Mouse (Mus musculus) frontal cortex, adult (tissue): ENCODE results near the gene Prkn.

Source experiments
- ATAC-seq: cut with Nextera tagmentation; 2 replicates; pipeline ENCODE4 v1.9.2; 2017; ENCODE audit warnings: mild to moderate bottlenecking, moderate library complexity, mixed read lengths; ENCODE audit not compliant: low TSS enrichment

Prkn gene

DNA sequence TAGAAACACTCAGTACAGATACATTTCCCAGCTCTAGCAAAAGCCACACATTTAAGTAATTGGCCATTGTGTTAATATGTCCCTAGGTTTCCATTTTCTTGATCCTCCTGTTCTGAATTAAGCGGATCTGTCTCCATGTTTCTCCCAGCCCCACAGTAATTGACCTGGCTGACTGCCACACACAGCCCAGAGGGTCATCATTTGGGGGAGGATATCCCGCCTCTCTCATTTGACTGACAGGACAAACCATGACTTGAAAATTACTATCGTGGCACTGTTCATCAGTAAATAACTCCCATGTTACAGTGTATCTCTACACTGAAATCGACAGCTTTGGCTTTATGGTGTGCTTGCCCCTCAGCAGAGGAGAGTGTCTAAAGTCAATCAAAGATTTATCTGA lies 146.9 kb downstream of the Prkn start:
- no peak for ATAC-seq

DNA sequence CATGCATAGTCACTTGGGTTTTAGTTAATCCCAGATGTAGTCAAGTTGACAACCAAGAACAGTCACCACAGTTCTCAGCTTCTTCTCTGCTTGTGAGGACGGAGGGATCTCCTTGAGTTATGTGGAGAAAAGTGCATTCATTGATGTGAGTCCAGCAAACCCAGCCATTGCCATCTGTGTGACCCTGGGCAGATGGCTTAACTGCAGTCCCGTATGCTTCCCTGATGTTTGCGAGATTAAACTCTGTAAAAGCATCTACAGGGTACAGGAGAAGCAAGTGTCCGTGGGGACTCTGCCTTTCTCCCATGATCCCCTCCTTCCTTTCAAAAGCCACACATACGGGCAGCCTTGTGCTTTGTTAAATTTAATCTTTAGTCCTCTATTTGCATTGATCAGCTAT lies 157.1 kb downstream of the Prkn start:
- no peak for ATAC-seq

DNA sequence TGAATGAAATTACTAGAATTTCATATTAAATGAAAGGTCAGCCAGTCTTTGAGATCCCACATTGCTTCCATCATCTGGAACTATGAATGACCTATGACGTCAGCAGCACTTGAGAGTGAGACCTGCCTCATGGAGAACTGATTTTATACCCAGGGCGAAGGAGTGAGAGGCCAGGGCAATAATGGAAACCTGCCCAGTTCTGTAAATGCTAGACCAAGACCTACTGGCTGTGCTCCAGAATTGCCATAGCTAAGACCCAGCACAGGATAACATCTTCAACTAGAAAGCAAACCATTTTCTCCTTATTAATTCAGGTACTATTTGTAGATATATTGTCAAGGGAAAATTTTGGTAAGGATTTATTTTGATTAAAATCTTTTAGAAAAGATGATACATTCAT lies 183.2 kb downstream of the Prkn start:
- no peak for ATAC-seq

DNA sequence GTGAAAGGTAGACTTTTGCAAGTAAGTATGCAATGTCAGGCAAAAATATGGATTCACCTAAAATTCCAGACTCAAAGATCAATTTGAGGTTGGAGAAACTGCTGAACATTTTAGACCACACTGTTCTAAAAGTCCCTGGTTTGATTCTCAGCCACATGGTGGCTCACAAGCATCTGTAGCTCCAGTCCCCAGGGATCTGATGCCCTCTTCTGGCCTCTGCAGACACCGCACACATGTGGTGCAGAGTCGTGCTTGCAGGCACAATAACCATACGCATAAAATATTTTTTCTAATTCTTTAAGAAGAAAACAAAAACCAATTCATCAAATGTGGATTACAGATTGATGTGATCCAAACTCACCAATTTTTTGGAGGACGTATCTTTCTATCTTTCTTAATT lies 189.2 kb downstream of the Prkn start:
- ATAC-seq: no peak

DNA sequence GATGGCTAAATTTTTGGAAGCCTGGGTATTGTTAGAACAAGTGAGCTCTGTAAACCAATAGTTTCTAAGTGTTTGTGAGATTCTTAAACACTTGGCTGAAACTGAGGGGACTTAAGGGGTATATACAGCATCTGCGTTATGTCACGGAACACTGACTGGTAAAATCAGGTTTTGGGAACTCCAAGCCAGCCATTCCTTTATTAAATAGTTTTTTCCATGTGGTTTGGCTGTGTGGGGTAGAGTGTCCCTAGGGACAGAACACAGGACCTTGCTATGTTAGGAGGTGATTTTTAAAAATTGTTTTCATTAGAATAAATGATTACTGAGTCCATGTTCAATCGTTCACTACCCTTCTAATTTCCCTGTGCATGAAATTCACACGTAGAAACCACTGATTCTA lies 190.8 kb downstream of the Prkn start:
- ATAC-seq: no peak

DNA sequence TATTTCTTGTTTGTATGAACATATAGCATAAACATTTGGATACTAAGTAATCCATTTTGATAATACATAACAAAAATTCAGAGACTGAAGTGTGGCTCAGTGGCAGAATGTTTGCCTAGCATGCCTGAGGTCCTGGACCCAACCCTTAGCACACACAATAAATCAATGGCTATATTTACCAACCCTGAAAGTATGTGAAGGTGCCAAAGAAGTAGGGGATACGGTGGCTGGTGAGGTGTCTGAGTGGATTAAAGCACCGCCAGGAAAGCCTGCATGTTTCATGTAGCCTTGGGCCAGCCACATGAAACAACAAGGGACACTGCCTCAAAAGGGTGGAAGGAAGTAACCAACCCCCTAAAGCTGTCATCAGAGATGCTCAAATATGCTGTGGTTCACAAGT lies 192.2 kb downstream of the Prkn start:
- ATAC-seq: no peak

DNA sequence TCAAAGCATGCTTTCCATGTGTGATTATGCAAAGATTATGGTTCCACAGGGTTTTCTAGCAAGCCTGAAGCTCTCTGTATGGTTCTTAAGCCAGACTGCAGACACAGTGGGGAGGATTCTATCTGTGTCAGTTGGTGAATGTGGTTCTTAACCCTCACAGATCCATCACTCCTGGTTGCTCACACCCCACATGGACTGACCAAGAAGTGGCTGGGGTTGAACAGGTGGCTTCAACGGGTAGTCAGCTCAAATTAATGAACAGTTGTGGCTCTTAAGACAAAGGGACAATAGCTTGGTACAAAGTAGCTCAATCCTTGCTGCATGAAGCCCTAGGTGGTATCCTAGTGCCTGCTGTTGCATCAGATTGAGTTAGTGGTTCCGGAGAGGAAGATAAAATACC lies 193.4 kb downstream of the Prkn start:
- no peak for ATAC-seq

DNA sequence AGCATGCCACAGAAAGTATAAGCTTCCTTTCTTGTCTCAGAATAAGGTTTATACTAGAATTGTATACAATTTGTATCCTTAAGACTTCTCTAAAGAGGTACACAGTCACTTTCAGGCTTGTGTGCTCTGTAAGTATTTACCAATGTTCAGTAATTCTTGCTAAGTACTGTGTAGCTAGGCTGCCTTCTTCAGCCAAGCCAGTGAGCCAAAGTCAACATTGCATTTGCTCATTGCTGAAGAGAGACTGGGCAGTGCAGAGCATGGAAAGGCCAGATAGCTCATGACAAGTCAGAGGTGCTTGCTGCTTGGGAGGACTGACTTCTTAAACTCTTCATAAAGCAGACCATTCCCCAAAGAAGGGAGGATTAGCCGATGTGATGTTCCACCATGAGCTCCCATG lies 198.1 kb downstream of the Prkn start:
- ATAC-seq: no peak

DNA sequence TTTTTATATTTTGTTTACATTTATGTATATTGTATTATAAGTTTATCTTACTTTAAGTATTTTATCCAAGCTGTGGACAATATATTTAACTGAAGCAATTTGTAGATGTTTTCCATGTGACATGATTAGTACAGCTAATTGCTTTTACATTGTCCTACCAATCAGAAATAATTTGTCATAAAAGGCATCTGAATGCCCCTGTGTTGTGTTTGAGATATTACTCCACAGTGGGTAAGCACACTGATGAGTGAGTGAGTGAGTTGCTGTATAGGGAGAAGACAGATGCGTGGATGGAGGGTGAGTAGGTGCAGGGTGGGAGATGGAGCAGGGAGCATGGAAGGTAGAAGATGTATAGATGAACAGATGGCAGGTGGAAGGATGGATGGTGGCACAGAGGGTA lies 218.8 kb downstream of the Prkn start:
- ATAC-seq: no peak

DNA sequence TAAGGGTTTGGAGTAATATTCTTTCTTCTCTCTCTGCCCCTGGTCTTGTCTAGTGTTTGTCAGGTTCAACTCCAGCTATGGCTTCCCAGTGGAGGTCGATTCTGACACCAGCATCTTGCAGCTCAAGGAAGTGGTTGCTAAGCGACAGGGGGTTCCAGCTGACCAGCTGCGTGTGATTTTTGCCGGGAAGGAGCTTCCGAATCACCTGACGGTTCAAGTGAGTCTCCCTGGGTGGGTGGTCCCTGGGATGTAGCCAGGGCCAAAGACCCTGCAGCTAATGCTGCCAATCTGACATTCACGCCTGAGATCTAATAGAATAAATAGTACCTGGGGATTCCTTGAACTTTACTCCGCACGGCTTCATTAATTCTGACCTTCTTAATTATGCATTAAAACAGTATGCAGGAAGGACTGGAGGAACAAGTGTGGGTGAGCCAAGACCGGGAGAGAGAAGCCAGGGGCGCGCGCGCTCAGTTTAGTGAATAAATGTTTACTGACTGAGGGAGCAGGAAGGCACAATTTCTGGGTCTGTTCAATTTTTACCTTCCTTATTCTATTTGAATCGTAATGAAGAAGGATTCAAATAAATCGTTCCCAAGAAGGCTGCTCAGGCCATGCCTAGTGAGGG lies 227.0 kb downstream of the Prkn start:
- ATAC-seq: no peak

DNA sequence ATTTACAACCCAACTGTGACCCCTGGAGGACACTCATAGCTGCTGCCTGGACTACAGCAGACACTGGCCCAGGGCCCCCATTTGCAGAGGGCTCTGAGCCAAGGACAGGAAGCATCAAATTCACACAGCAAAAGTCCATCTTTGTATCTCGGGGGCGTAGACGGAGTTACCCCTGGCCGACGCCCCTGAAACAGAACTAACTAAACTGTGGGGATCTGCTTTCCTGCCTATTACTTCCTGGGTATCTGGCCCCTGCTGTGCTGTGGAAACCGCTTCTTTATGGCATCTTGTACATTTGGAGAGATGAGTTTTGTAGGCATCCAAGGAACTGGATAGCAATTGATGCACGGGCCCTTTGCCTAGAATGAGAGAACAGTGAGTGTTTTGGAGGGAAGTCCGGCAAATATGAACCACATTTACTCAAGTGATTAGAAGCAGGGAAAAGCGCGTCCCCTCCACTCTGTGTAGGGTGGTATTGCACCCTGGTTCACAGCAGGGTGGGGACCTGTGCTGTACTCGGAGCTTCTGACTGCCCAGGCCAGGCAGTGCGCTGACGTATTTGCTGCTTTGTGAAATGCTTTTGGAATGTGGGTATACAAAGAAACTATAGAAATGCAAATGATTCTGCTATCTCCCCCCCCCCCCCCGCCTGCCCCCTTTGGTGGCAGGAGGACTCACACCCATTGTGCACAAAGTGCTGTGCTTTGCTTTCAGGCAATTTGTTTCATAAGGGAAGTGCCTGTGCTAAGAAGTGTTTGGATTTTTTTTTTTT lies 227.7 kb downstream of the Prkn start:
- peak; percentile 59; the same call in 1 of the 2 replicates for ATAC-seq

DNA sequence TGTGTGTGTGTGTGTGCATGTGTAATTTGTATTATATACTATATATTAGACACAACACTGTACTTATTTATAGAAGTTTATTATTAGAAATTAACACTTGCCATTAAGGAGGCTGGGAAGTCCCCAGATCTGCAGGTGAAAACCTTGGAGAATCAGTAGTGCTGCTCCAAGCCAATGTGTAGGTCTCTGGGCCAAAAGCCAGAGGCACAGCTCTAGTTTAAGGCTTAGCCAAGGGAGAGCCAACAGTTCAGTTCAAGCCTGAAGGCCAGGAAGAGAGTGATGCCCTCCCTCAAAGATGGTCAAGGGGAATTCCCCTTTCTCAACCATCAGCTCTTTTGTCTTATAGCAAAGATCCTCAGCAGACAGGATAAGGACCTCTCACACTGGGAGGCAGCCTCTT lies 230.8 kb downstream of the Prkn start:
- no peak for ATAC-seq

DNA sequence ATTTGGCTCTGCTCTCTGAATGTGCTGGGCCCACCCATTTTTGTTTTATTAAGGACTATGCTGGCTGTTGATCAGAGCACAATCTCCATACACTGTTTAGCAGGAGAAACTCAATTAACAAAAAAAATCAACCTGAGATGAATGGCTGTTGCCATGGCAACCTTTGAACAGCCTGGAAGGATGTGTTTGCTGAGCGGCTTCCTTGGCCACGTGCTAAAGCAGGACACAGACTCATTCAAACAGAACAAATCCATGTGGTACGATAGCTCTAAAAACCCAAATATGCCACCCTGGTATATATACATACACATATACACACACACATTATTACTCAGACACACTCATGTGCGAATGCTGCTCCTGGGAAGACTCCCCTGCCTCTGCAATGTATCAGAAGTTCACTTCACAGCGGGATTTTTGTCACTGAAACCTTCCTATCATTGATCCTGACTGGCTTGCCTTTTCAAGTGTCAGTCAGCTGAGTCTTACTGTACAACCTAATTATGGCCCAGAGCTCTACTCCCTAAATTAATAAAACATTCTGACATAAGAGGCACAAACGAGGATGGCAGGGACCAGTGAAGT lies 236.2 kb downstream of the Prkn start:
- peak; percentile 62 for ATAC-seq

DNA sequence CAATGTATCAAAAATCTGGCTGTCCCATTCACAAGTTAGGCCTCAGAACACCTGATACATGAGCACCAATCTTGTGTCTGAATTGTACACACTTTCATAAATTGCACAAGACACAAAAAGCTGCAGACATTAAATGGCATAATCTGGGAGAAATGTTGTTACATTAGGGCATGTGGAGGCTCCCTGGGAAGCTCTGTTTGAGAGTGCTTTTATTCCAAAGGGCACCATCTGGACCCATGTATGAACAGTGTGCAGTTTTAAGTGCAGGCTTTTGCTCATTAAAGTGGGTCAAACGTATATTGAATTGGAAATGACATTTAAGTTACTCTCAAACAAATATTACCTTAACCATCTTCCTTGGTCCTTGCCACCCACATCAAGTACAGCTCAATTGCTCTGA lies 246.3 kb downstream of the Prkn start:
- no peak for ATAC-seq

DNA sequence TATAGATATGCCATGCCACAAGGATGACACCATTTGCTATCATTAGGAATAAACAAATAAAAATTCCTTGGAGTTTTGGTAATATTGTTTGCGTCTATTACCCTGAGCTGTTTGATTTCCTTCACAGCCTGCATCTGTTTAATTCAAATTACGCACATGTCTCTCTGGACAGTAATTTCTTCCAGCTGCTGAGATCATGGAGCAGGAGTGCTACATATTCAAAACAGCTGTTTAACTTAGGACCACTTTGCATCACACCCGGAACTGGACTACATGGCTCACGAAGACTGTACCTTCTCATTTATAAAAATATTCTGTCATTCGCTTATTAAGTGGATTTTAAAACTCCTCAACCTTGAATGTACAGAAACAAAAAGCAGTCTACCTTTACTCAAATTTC lies 246.9 kb downstream of the Prkn start:
- ATAC-seq: no peak

DNA sequence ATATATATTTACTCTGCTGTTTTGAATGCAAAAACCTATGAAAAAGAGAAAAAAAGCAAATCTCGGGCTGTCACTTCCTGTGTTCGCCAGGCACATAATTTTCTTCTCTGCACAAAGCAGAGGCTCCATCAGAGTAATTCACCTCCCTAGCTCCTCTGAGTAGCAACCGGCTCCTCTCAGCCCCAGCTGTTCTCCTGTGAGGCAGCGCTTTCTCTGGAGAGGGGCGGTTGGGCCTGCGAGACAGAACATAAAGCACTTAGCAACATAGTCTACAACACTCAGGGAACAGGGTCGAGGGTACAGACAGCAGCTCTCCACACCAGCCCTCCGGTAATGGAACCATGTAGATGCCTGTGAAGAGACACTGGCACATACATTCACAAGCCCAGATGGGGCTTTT lies 247.6 kb downstream of the Prkn start:
- ATAC-seq: peak; percentile 47; the same call in 1 of the 2 replicates

DNA sequence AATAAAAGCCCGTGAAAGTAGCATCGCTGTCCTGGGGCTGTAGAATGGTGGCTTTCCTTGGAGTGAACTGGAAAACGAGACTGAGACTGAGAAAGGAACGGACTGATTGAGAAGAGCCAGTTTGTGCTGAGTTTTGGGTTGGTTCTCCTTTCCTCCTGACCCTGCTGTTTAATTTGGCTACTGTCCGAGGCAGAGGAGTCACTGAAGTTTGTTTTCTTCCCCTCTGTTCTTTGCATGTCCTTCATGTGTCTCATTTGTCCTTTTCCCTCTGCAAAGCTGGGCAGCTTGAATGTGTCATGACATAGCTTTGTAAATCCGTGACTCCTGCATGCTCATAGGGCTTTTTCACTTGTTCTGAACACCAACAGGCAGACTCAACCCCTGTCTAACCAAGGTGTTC lies 249.2 kb downstream of the Prkn start:
- ATAC-seq: no peak

DNA sequence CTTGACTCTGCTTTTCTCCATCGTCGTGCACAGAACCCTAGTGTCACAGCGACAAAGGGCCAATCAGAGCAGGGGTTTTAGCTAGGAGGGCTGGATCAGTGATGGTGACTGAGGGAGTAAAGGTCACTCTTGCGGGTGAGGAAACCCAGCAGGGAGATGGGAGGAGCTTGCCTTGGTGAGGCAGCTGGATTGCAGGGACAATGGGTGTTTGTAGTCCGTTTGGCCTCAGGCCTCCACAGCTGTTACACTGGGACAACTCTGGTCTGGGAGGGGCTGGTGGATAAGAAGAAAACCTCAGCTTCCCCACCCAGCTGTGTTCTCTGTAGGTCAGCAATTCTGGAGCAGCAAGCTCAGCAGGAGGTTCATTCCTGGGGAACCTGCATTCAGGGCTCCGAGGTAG lies 252.7 kb downstream of the Prkn start:
- peak; percentile 62; the same call in 1 of the 2 replicates for ATAC-seq

DNA sequence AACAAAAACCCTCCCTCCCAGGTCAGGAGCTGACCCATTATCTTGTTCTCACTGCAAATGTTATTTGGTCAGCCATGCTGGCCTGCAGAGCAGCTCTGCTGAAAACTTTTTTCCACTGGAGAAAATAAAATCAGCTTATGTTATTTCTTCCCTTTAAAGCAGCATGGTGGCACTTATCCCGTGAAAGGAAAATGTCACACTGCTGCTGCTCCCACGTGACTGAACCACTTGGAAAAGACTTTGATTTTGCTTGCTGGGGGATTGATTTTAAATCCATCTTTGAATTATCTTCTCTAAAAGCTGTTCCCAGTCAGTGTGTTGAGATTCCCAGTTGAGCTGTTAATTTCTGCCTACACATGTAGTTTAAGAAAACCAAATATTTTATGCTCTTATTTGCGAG lies 253.1 kb downstream of the Prkn start:
- no peak for ATAC-seq

DNA sequence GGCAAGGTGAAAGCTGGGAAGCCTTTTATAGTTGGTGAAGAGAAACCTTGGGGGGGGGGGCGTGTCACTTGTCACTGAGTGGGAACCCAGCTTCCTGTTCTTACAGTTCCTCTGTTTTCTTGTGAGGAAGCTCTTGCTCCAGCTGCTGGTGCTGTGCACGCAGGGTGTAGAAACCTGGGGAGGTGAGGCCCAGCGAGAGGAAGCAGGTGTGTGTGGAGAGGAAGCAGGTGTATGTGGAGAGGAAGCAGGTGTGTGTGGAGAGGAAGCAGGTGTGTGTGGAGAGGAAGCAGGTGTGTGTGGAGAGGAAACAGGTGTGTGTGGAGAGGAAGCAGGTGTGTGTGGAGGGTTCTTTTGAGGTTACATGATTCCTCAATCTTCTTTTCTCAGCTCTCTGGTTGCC lies 266.8 kb downstream of the Prkn start:
- ATAC-seq: no peak

DNA sequence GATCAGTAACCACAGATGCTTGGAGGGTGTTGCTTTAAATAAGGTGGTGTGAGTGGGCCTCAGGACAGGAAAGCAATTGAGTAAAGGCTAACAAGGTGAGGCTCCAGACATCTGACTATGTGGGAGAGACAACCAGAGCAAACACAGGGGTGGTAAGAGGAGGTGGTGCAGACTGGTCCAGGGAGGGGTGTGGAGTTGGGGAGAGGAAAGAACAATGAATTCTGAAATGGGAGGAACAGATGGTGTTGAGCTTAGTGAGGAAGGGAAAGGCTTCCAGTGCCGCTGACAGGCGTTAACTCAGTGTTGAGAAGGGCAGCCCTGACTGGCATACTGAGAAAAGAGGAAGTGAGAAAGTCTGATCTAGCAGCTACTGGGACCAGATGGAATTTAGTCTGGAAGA lies 267.7 kb downstream of the Prkn start:
- ATAC-seq: peak; percentile 94

DNA sequence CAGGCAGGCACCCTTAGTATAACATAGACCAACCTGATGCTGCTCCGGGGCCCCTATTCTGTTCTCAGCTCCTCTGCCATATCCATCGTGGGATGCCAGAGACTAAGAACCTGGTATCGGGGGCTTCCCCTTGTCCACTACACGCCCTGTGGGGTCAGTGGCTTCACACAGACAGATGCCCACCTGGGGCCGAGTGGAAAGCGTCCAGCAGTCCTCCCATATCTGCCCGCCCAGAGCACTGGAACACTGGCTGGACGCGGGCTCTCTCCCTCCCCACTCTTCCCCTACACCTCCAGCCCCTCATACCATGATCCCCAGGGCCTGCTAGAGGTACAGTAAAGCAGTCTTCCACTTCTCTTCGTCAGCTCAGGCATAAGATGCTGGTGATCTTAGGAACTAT lies 277.3 kb downstream of the Prkn start:
- no peak for ATAC-seq

DNA sequence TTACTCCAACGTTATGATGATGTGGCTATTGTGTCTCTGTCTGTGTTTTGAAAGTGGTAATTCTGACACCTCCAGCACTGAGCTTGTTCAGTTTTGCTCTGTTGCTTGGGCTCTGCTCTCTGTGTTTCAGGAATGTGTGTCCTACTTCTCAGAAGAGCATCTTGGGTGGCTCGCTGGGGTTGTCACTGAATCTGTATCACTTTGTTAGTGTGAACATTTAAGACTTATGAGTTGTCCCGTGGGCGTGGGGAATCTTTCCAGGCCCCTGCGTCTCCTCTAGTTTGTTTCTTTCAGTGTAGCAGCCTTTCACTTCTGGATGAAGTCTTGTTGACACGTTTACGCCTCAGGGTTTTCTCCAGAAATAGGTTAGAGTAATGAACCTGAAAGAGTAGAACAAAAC lies 283.9 kb downstream of the Prkn start:
- peak; percentile 64; the same call in 1 of the 2 replicates for ATAC-seq
